In genomic region chr1:159879866-159880265, GRCm38 (mm10) we compare ENCODE assay signal across 8 mouse cellular contexts.
"Had no signal": no experiment of that assay in that cellular context is flagged by ENCODE, and none has a peak within 500 bp of the region (broad histone marks: within the 10 kb centered on the region; RNA-seq: fewer than 3 reads in every experiment).

No protein-coding gene starts in this region.

- H3K9me3 ChIP-seq: limb, embryonic 13.5 days; midbrain, embryonic 13.5 days had no signal

- H3K4me1 ChIP-seq: limb, embryonic 13.5 days; midbrain, embryonic 13.5 days had no signal

- H3K27ac ChIP-seq: limb, embryonic 13.5 days; liver, embryonic 14.5 days; midbrain, embryonic 13.5 days had no signal

- H3K36me3 ChIP-seq: limb, embryonic 13.5 days; midbrain, embryonic 13.5 days had no signal

- H3K4me2 ChIP-seq: limb, embryonic 13.5 days; midbrain, embryonic 13.5 days had no signal

- DNase-seq: kidney, adult 8-10 months; kidney, postnatal 25 days; left cerebral cortex, postnatal 4 days; lung, adult 18-20 months; thymus, postnatal 36 days had no signal

- ATAC-seq: midbrain, embryonic 13.5 days had no signal

- H3K4me3 ChIP-seq: limb, embryonic 13.5 days; midbrain, embryonic 13.5 days had no signal

- H3K27me3 ChIP-seq: limb, embryonic 13.5 days; midbrain, embryonic 13.5 days had no signal

- H3K9ac ChIP-seq: limb, embryonic 13.5 days; liver, embryonic 14.5 days; midbrain, embryonic 13.5 days had no signal
